Mouse (Mus musculus) forebrain, postnatal 0 days (tissue): ENCODE data around the gene Saxo2. TPM values are rescaled to one million over a fixed set of nuclear protein-coding genes. Genes with fewer than 3 reads are reported as not detected.

ENCODE experiments used
- ATAC-seq: fragments of 200-750 bp; cut with Nextera tagmentation; 2 replicates; pipeline ENCODE4 v1.8.0; 2017; ENCODE audit warnings: mild to moderate bottlenecking, moderate library complexity
- DNase-seq: peaks from one replicate; pipeline ENCODE4 v3.0.0-alpha.2; 2015
- H3K27ac ChIP-seq: fragments of 300-500 bp; sonication (generic); 2 replicates; pipeline ENCODE4 v1.5.1; 2014; ENCODE audit warnings: low read depth, mild to moderate bottlenecking, antibody characterized with exemption, low read length, moderate library complexity, mixed read lengths
- H3K27me3 ChIP-seq: fragments of 300-500 bp; sonication (generic); 2 replicates; pipeline ENCODE4 v1.6.1; 2014; ENCODE audit warnings: mild to moderate bottlenecking, low read length, mixed read lengths; ENCODE audit not compliant: insufficient read depth
- H3K36me3 ChIP-seq: fragments of 300-500 bp; sonication (generic); 2 replicates; pipeline ENCODE4 v1.6.1; 2014; ENCODE audit warnings: mild to moderate bottlenecking, moderate library complexity; ENCODE audit not compliant: insufficient read depth
- H3K4me1 ChIP-seq: fragments of 300-500 bp; sonication (generic); 2 replicates; pipeline ENCODE4 v1.6.1; 2014; ENCODE audit warnings: antibody characterized with exemption; ENCODE audit not compliant: insufficient read depth
- H3K4me2 ChIP-seq: fragments of 300-500 bp; sonication (generic); 2 replicates; pipeline ENCODE4 v1.6.1; 2014; ENCODE audit warnings: low read depth, mild to moderate bottlenecking, moderate library complexity
- H3K4me3 ChIP-seq: fragments of 300-500 bp; sonication (generic); 2 replicates; pipeline ENCODE4 v1.5.1; 2014; ENCODE audit warnings: low read depth, low read length, mixed read lengths
- H3K9ac ChIP-seq: fragments of 300-500 bp; sonication (generic); 2 replicates; pipeline ENCODE4 v1.6.1; 2014; ENCODE audit warnings: mild to moderate bottlenecking
- H3K9me3 ChIP-seq: fragments of 300-500 bp; sonication (generic); 2 replicates; pipeline ENCODE4 v1.6.1; 2016; ENCODE audit warnings: low read length
- CTCF ChIP-seq: sonication (generic); IDR thresholded peaks from 2 replicates; pipeline ENCODE4 v1.5.1; 2016; ENCODE audit warnings: antibody characterized with exemption, control low read depth, low read depth
- WGBS: fragments of 180-500 bp; shearing (Covaris S2); extraction: QIAGEN DNeasy Blood & Tissue Kit; methylation state at CpG from one replicate; pipeline ENCODE4 v1.1.7; 2014; 5-methylcytosine and 5-hydroxymethylcytosine counted together
- polyA plus RNA-seq: library from polyadenylated mRNA; unstranded; fragments of >200 nt; fragmentation: Nextera tagmentation; extraction: Ambion mirVana; gene quantifications from 2 replicates; pipeline ENCODE4 v1.2.1, GENCODE M21; 2015
- total RNA-seq: library from RNA; depleted of rRNA; stranded (reverse); fragments of >200 nt; gene quantifications from 2 replicates; pipeline ENCODE4 v1.2.3, GENCODE M21; 2014

The Saxo2 gene
- total and polyA plus RNA-seq, 2 experiments from 2014 or later = 8.9 to 38.9 TPM

GRCm38 (mm10) chr7:82664604-82665003, 16.3 kb upstream of the Saxo2 start:
- Histone ChIP-seq H3K36me3 (peaks cover 31% of the 10 kb centered on the region), H3K4me2 (no peak overlapping the region), H3K4me1 (no peaks in the 10 kb centered on the region), H3K9ac (no peak overlapping the region), H3K27me3 (no peaks in the 10 kb centered on the region), H3K4me3 (no peak overlapping the region), H3K27ac (no peak overlapping the region), H3K9me3 (no peaks in the 10 kb centered on the region)
- no peak for ATAC-seq
- DNase-seq = no peak
- 82% methylated on average over 3 of the region's 3 CpGs for WGBS
- TF ChIP-seq CTCF = no peak

- Histone ChIP-seq H3K4me3 (peak overlapping the region; percentile 85), H3K4me2 (peak overlapping the region; percentile 61), H3K9ac (peak overlapping the region; percentile 60), H3K27me3 (no peaks in the 10 kb centered on the region), H3K4me1 (peaks cover 9% of the 10 kb centered on the region; the same call in 1 of the 2 replicates), H3K36me3 (0 out of 2 replicates have a peak, but pooled peaks cover 3% of the 10 kb centered on the region), H3K27ac (no peak overlapping the region), H3K9me3 (no peaks in the 10 kb centered on the region)
- DNase-seq (no peak), ATAC-seq (no peak)
- WGBS = 18% methylated on average over 6 of the region's 6 CpGs
- no peak for TF ChIP-seq CTCF
These were observed 735 bp upstream of the Saxo2 start for GRCm38 (mm10) chr7:82649081-82649445.

- Histone ChIP-seq H3K36me3 (0 out of 2 replicates have a peak, but pooled peaks cover 3% of the 10 kb centered on the region), H3K4me2 (peak overlapping the region; percentile 61), H3K9ac (peak overlapping the region; percentile 60), H3K9me3 (no peaks in the 10 kb centered on the region), H3K27ac (0 out of 2 replicates have a peak overlapping the region, but pooled peaks have one; percentile 15), H3K27me3 (no peaks in the 10 kb centered on the region), H3K4me3 (peak overlapping the region; percentile 85), H3K4me1 (peaks cover 9% of the 10 kb centered on the region; the same call in 1 of the 2 replicates)
- 29% methylated on average over 4 of the region's 4 CpGs for WGBS
- DNase-seq (peak; percentile 16), ATAC-seq (peak; percentile 60)
- TF ChIP-seq CTCF = no peak
These were observed 419 bp downstream of the Saxo2 start for GRCm38 (mm10) chr7:82647909-82648308.

DNA sequence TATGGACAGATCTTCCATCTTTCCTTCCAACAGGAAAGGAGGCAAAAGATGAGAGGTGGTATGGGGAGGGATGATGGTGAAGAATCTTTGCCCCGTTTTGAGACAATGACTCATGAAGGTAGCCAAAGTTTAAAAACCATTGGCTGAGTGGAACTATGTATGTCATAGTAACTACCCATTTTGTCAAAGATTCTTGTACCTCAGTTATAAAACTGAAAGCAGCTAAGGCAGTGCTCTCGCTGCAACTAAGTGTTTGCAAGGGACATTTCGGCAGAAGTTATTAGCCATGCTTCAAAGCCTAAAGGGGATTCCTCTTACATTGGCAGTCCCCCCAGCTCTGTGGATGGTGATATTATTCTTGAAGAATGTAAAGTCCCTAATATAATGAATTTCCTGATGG, 1.1 kb downstream of the Saxo2 start:
- no peak overlapping the region for H3K4me3 ChIP-seq
- no peaks in the 10 kb centered on the region for H3K9me3 ChIP-seq
- H3K4me2 ChIP-seq = no peak overlapping the region
- peaks cover 9% of the 10 kb centered on the region; the same call in 1 of the 2 replicates for H3K4me1 ChIP-seq
- no peaks in the 10 kb centered on the region for H3K27me3 ChIP-seq
- DNase-seq = no peak
- H3K27ac ChIP-seq = no peak overlapping the region
- WGBS = 91% methylated on average over 3 of the region's 3 CpGs
- ATAC-seq = no peak
- 0 out of 2 replicates have a peak, but pooled peaks cover 2% of the 10 kb centered on the region for H3K36me3 ChIP-seq
- H3K9ac ChIP-seq = no peak overlapping the region
- TF ChIP-seq CTCF = no peak

DNA sequence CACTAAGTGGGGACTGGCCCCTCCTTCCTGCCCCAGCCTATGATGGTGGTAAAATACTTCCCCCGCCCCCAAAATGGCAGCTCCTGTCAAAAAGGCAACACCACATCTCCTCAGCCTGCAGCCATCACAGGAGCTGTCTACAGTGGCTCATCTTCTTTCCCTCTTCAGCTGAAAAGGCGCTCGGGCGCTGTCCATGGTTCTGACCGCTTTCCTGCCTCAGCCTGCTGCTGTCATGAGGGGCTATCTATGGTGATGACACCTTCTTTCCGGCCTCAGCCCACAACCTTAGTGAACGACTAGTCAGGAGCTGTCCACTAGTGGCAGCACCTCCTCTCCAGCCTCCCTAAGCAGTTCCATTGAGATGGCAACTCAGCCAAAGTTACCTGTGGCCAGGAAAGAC, 23.0 kb downstream of the Saxo2 start:
- no peaks in the 10 kb centered on the region for H3K9me3 ChIP-seq
- TF ChIP-seq CTCF = no peak
- no peak for DNase-seq
- H3K9ac ChIP-seq = no peak overlapping the region
- 25% methylated on average over 7 of the region's 7 CpGs for WGBS
- H3K4me3 ChIP-seq = no peak overlapping the region
- no peaks in the 10 kb centered on the region for H3K27me3 ChIP-seq
- H3K4me2 ChIP-seq = no peak overlapping the region
- no peaks in the 10 kb centered on the region for H3K36me3 ChIP-seq
- H3K4me1 ChIP-seq = no peaks in the 10 kb centered on the region
- no peak for ATAC-seq
- no peak overlapping the region for H3K27ac ChIP-seq

- Histone ChIP-seq H3K9me3 (no peaks in the 10 kb centered on the region), H3K36me3 (no peaks in the 10 kb centered on the region), H3K27me3 (no peaks in the 10 kb centered on the region), H3K4me3 (no peak overlapping the region), H3K9ac (no peak overlapping the region), H3K4me1 (no peaks in the 10 kb centered on the region), H3K4me2 (no peak overlapping the region), H3K27ac (no peak overlapping the region)
- DNase-seq = peak; percentile 1
- peak; percentile 45; the same call in 1 of the 2 replicates for TF ChIP-seq CTCF
- no peak for ATAC-seq
- 55% methylated on average over 3 of the region's 3 CpGs for WGBS
These were observed 38.7 kb downstream of the Saxo2 start for GRCm38 (mm10) chr7:82609629-82610028.

GRCm38 (mm10) chr7:82605425-82605824, 42.9 kb downstream of the Saxo2 start:
- no peaks in the 10 kb centered on the region for H3K4me1 ChIP-seq
- TF ChIP-seq CTCF = no peak
- 81% methylated on average over 6 of the region's 6 CpGs for whole genome bisulfite sequencing

More at GRCm38 (mm10) chr7:82605425-82605824, 42.9 kb downstream of the Saxo2 start:
- no peak overlapping the region for H3K9ac ChIP-seq
- H3K9me3 ChIP-seq = no peaks in the 10 kb centered on the region
- DNase-seq (no peak), ATAC-seq (no peak)
- no peak overlapping the region for H3K27ac ChIP-seq
- H3K36me3 ChIP-seq = no peaks in the 10 kb centered on the region
- H3K4me2 ChIP-seq = no peak overlapping the region
- no peaks in the 10 kb centered on the region for H3K27me3 ChIP-seq
- H3K4me3 ChIP-seq = no peak overlapping the region
